Mouse (Mus musculus) bone marrow macrophage, adult 2 months (primary cell): ENCODE measurements around the gene Ptcd3.

Experiments
- CTCF ChIP-seq: IDR thresholded peaks from 2 replicates; pipeline ENCODE4 v1.5.1; 2012; ENCODE audit warnings: low read depth, mild to moderate bottlenecking, low read length, moderate library complexity
- POLR2A ChIP-seq: IDR thresholded peaks from 2 replicates; pipeline ENCODE4 v1.6.1; 2012; ENCODE audit warnings: mild to moderate bottlenecking, low read depth, low read length, borderline replicate concordance

- TF ChIP-seq POLR2A (no peak), CTCF (no peak)
Measured at GRCm38 (mm10) chr6:71840597-71841290, 67.8 kb downstream of the Ptcd3 start.
